Mouse (Mus musculus) stomach, postnatal 0 days (tissue): ENCODE results near the gene Rab13. TPM values are rescaled to one million over a fixed set of nuclear protein-coding genes. Genes with fewer than 3 reads are reported as not detected.

Source experiments
- ATAC-seq: fragments of 200-750 bp; cut with Nextera tagmentation; 2 replicates; pipeline ENCODE4 v1.8.0; 2017; ENCODE audit not compliant: low FRiP score, low TSS enrichment
- DNase-seq: peaks from one replicate; pipeline ENCODE4 v3.0.0-alpha.2; 2016; ENCODE audit warnings: low spot score
- H3K27ac ChIP-seq: fragments of 300-500 bp; sonication (generic); replicated peaks from 2 replicates; pipeline ENCODE4 v1.5.1; 2014; ENCODE audit warnings: mild to moderate bottlenecking, control low read depth
- H3K27me3 ChIP-seq: fragments of 300-500 bp; sonication (generic); 2 replicates; pipeline ENCODE4 v1.6.1; 2014; ENCODE audit warnings: low read length; ENCODE audit not compliant: control insufficient read depth, insufficient read depth
- H3K36me3 ChIP-seq: fragments of 300-500 bp; sonication (generic); 2 replicates; pipeline ENCODE4 v1.6.1; 2014; ENCODE audit warnings: low read length, mixed read lengths; ENCODE audit not compliant: control insufficient read depth, insufficient read depth
- H3K4me1 ChIP-seq: fragments of 300-500 bp; sonication (generic); replicated peaks from 2 replicates; pipeline ENCODE4 v1.6.1; 2014; ENCODE audit warnings: antibody characterized with exemption; ENCODE audit not compliant: control insufficient read depth, insufficient read depth
- H3K4me2 ChIP-seq: fragments of 300-500 bp; sonication (generic); replicated peaks from 2 replicates; pipeline ENCODE4 v1.6.1; 2014; ENCODE audit warnings: low read depth, mild to moderate bottlenecking, control low read depth, moderate library complexity
- H3K4me3 ChIP-seq: fragments of 300-500 bp; sonication (generic); 2 replicates; pipeline ENCODE4 v1.5.1; 2014; ENCODE audit warnings: low read depth, low read length, control low read depth
- H3K9ac ChIP-seq: fragments of 300-500 bp; sonication (generic); 2 replicates; pipeline ENCODE4 v1.6.1; 2014; ENCODE audit warnings: mild to moderate bottlenecking, low read length, control low read depth, mixed read lengths
- H3K9me3 ChIP-seq: fragments of 300-500 bp; sonication (generic); 2 replicates; pipeline ENCODE4 v1.6.1; 2016; ENCODE audit warnings: low read length; ENCODE audit not compliant: control insufficient read depth
- CTCF ChIP-seq: IDR thresholded peaks from 2 replicates; pipeline ENCODE4 v1.5.1; 2016; ENCODE audit warnings: antibody characterized with exemption, low read depth, mild to moderate bottlenecking, moderate library complexity
- EP300 ChIP-seq: optimal IDR thresholded peaks from 2 replicates; pipeline ENCODE3; 2016; ENCODE audit warnings: antibody characterized with exemption
- WGBS: fragments of 180-500 bp; shearing (Covaris S2); extraction: QIAGEN DNeasy Blood & Tissue Kit; methylation state at CpG from one replicate; pipeline ENCODE4 v1.1.7; 2014; 5-methylcytosine and 5-hydroxymethylcytosine counted together
- polyA plus RNA-seq: library from polyadenylated mRNA; unstranded; fragments of >200 nt; fragmentation: Nextera tagmentation; extraction: Ambion mirVana; gene quantifications from 2 replicates; pipeline ENCODE4 v1.2.1, GENCODE M21; 2015

Gene Rab13
- polyA plus RNA-seq, 1 experiment from 2014 or later: 17.8 TPM

GRCm38 (mm10) chr3:90197548-90197947 is 15.9 kb upstream of the Rab13 start:
- WGBS: 68% methylated on average over 1 of the region's 1 CpGs
- H3K9me3 ChIP-seq: no peaks in the 10 kb centered on the region
- H3K4me2 ChIP-seq: no peak overlapping the region
- no peak overlapping the region for H3K9ac ChIP-seq
- no peaks in the 10 kb centered on the region for H3K27me3 ChIP-seq
- no peak for DNase-seq
- no peaks in the 10 kb centered on the region for H3K4me1 ChIP-seq
- no peak for ATAC-seq
- no peaks in the 10 kb centered on the region for H3K36me3 ChIP-seq
- H3K27ac ChIP-seq: no peak overlapping the region
- no peak for TF ChIP-seq EP300
- no peak for TF ChIP-seq CTCF
- no peak overlapping the region for H3K4me3 ChIP-seq

GRCm38 (mm10) chr3:90202884-90203283 is 10.6 kb upstream of the Rab13 start:
- no peak overlapping the region for H3K4me2 ChIP-seq
- no peak for ATAC-seq
- no peaks in the 10 kb centered on the region for H3K36me3 ChIP-seq
- 55% methylated on average over 1 of the region's 1 CpGs for WGBS
- no peak for DNase-seq
- no peaks in the 10 kb centered on the region for H3K9me3 ChIP-seq
- no peak for TF ChIP-seq EP300
- TF ChIP-seq CTCF: no peak
- no peaks in the 10 kb centered on the region for H3K27me3 ChIP-seq
- H3K9ac ChIP-seq: no peak overlapping the region
- H3K4me1 ChIP-seq: no peaks in the 10 kb centered on the region
- no peak overlapping the region for H3K4me3 ChIP-seq
- no peak overlapping the region for H3K27ac ChIP-seq

GRCm38 (mm10) chr3:90203619-90204018 is 9.9 kb upstream of the Rab13 start:
- Histone ChIP-seq H3K4me1 (no peaks in the 10 kb centered on the region), H3K4me3 (no peak overlapping the region), H3K4me2 (no peak overlapping the region), H3K9ac (no peak overlapping the region), H3K9me3 (no peaks in the 10 kb centered on the region), H3K27me3 (no peaks in the 10 kb centered on the region), H3K27ac (no peak overlapping the region), H3K36me3 (peaks cover 2% of the 10 kb centered on the region; the same call in 1 of the 2 replicates)
- DNase-seq (no peak), ATAC-seq (no peak)
- TF ChIP-seq CTCF: no peak
- no peak for TF ChIP-seq EP300
- 65% methylated on average over 5 of the region's 5 CpGs for WGBS

GRCm38 (mm10) chr3:90204582-90204981 is 8.9 kb upstream of the Rab13 start:
- Histone ChIP-seq H3K9ac (no peak overlapping the region), H3K4me1 (no peaks in the 10 kb centered on the region), H3K9me3 (no peaks in the 10 kb centered on the region), H3K36me3 (peaks cover 3% of the 10 kb centered on the region; the same call in 1 of the 2 replicates), H3K4me3 (no peak overlapping the region), H3K27ac (no peak overlapping the region), H3K27me3 (no peaks in the 10 kb centered on the region), H3K4me2 (no peak overlapping the region)
- no peak for DNase-seq
- no peak for TF ChIP-seq CTCF
- TF ChIP-seq EP300: no peak
- ATAC-seq: no peak
- WGBS: 97% methylated on average over 2 of the region's 2 CpGs

- Histone ChIP-seq H3K36me3 (peaks cover 6% of the 10 kb centered on the region), H3K27me3 (no peaks in the 10 kb centered on the region), H3K9ac (no peak overlapping the region), H3K4me3 (no peak overlapping the region), H3K4me2 (no peak overlapping the region), H3K9me3 (no peaks in the 10 kb centered on the region), H3K27ac (no peak overlapping the region), H3K4me1 (peaks cover 4% of the 10 kb centered on the region; the same call in 1 of the 2 replicates)
- ATAC-seq (no peak), DNase-seq (no peak)
- no peak for TF ChIP-seq EP300
- TF ChIP-seq CTCF: no peak
- WGBS: 67% methylated on average over 2 of the region's 2 CpGs
Observed at GRCm38 (mm10) chr3:90208662-90209061, 4.8 kb upstream of the Rab13 start.

- peaks cover 6% of the 10 kb centered on the region for H3K36me3 ChIP-seq
- H3K9ac ChIP-seq: no peak overlapping the region
- no peak overlapping the region for H3K4me3 ChIP-seq
- peaks cover 4% of the 10 kb centered on the region; the same call in 1 of the 2 replicates for H3K4me1 ChIP-seq
- WGBS: 93% methylated on average over 5 of the region's 5 CpGs
- DNase-seq (no peak), ATAC-seq (no peak)
- H3K9me3 ChIP-seq: no peaks in the 10 kb centered on the region
- H3K27me3 ChIP-seq: no peaks in the 10 kb centered on the region
- no peak overlapping the region for H3K27ac ChIP-seq
- TF ChIP-seq CTCF: no peak
- TF ChIP-seq EP300: no peak
- no peak overlapping the region for H3K4me2 ChIP-seq
Observed at GRCm38 (mm10) chr3:90209908-90210566, 3.5 kb upstream of the Rab13 start.
